ENCODE assay signal across 16 mouse cellular contexts in genomic region chr13:98679631-98680041, GRCm38 (mm10). TPM values are rescaled to one million over a fixed set of nuclear protein-coding genes. Genes with fewer than 3 reads are reported as not detected.
DNase-seq lines count a peak whose midpoint lies in the region; ATAC-seq and TF ChIP-seq lines count a peak whose summit lies in the region.
"Had no signal": no experiment of that assay in that cellular context is flagged by ENCODE, and none has a peak within 500 bp of the region (broad histone marks: within the 10 kb centered on the region; RNA-seq: fewer than 3 reads in every experiment).

No protein-coding gene starts in this region.

- DNase-seq in kidney, adult 11 months: no peak
- DNase-seq in 3T3-L1 (ENCODE audit: low read depth, low spot score): peak; percentile 91
- peak; percentile 83 for DNase-seq in Patski (ENCODE audit: low read depth, low spot score)
- DNase-seq in midbrain, embryonic 14.5 days: no peak
- no peak for DNase-seq in thymus, postnatal 4 days
- no peak for DNase-seq in layer of hippocampus, adult 11-12 months (ENCODE audit: low spot score)
- DNase-seq: cerebellum, adult 2 months; layer of hippocampus, adult 9-11 months; liver, postnatal 0 days had no signal

- 20% methylated on average over 4 of the region's 4 CpGs for WGBS in kidney, embryonic 15.5 days
- whole genome bisulfite sequencing in intestine, embryonic 15.5 days: 31% methylated on average over 4 of the region's 4 CpGs
- 48% methylated on average over 4 of the region's 4 CpGs for WGBS in midbrain, embryonic 14.5 days

- no peaks in the 10 kb centered on the region for H3K36me3 ChIP-seq in kidney, embryonic 15.5 days
- no peaks in the 10 kb centered on the region for H3K36me3 ChIP-seq in intestine, embryonic 15.5 days
- no peaks in the 10 kb centered on the region for H3K36me3 ChIP-seq in midbrain, embryonic 14.5 days (ENCODE audit: control insufficient read depth, insufficient read depth, low read length)
- H3K36me3 ChIP-seq: hindbrain, embryonic 13.5 days; stomach, embryonic 15.5 days had no signal

- H3K9ac ChIP-seq in kidney, embryonic 15.5 days: no peak overlapping the region
- H3K9ac ChIP-seq in intestine, embryonic 15.5 days: no peak overlapping the region
- no peak overlapping the region for H3K9ac ChIP-seq in midbrain, embryonic 14.5 days (replicated peaks; ENCODE audit: low read length)
- H3K9ac ChIP-seq: hindbrain, embryonic 13.5 days; liver, postnatal 0 days; stomach, embryonic 15.5 days had no signal

- TF ChIP-seq CTCF in Patski (IDR thresholded peaks at IDR 0.05): no peak

- peaks cover 32% of the 10 kb centered on the region for H3K4me1 ChIP-seq in kidney, embryonic 15.5 days
- peaks cover 18% of the 10 kb centered on the region for H3K4me1 ChIP-seq in intestine, embryonic 15.5 days (replicated peaks)
- no peaks in the 10 kb centered on the region for H3K4me1 ChIP-seq in midbrain, embryonic 14.5 days (ENCODE audit: control insufficient read depth, insufficient read depth, low read length)
- H3K4me1 ChIP-seq: hindbrain, embryonic 13.5 days had no signal

- POLR2A ChIA-PET in Patski (lab: Charles Lee): interaction anchor here (0.6 to 3.6 kb wide), 6 partner anchors 9 to 419 kb away, joined by 3 to 18 read pairs (median 8); no protein-coding TSS in a partner anchor

- ATAC-seq in kidney, embryonic 15.5 days (replicated peaks; ENCODE audit: low FRiP score): peak; percentile 92
- ATAC-seq in Patski: peak; percentile 95
- peak; percentile 11; the same call in 1 of the 2 replicates for ATAC-seq in intestine, embryonic 15.5 days
- ATAC-seq in midbrain, embryonic 14.5 days (ENCODE audit: low FRiP score, low TSS enrichment): no peak
- ATAC-seq: liver, postnatal 0 days had no signal

- peak overlapping the region; percentile 86 for H3K27ac ChIP-seq in kidney, embryonic 15.5 days
- no peak overlapping the region for H3K27ac ChIP-seq in intestine, embryonic 15.5 days
- no peak overlapping the region for H3K27ac ChIP-seq in midbrain, embryonic 14.5 days (replicated peaks; ENCODE audit: low read depth, low read length)
- H3K27ac ChIP-seq: hindbrain, embryonic 13.5 days; stomach, embryonic 15.5 days had no signal

- H3K4me3 ChIP-seq in kidney, embryonic 15.5 days (replicated peaks): no peak overlapping the region
- no peak overlapping the region for H3K4me3 ChIP-seq in intestine, embryonic 15.5 days (replicated peaks)
- H3K4me3 ChIP-seq in midbrain, embryonic 14.5 days (replicated peaks; ENCODE audit: low read depth, low read length): no peak overlapping the region
- H3K4me3 ChIP-seq: hindbrain, embryonic 13.5 days; stomach, embryonic 15.5 days had no signal

- CTCF ChIA-PET in Patski (lab: Charles Lee): interaction anchor here (1.0 to 1.9 kb wide), 5 partner anchors 11 to 183 kb away, joined by 3 to 4 read pairs (median 4); no protein-coding TSS in a partner anchor

- no peaks in the 10 kb centered on the region for H3K27me3 ChIP-seq in kidney, embryonic 15.5 days
- no peaks in the 10 kb centered on the region for H3K27me3 ChIP-seq in Patski
- H3K27me3 ChIP-seq in intestine, embryonic 15.5 days (replicated peaks): no peaks in the 10 kb centered on the region
- H3K27me3 ChIP-seq in midbrain, embryonic 14.5 days (ENCODE audit: control insufficient read depth, insufficient read depth, low read length): no peaks in the 10 kb centered on the region
- H3K27me3 ChIP-seq: hindbrain, embryonic 13.5 days; stomach, embryonic 15.5 days had no signal

- peak overlapping the region; percentile 25; the same call in 1 of the 2 replicates for H3K4me2 ChIP-seq in kidney, embryonic 15.5 days
- H3K4me2 ChIP-seq in intestine, embryonic 15.5 days (replicated peaks): no peak overlapping the region
- H3K4me2 ChIP-seq in midbrain, embryonic 14.5 days (ENCODE audit: low read length): no peak overlapping the region
- H3K4me2 ChIP-seq: heart, embryonic 11.5 days; hindbrain, embryonic 13.5 days; midbrain, embryonic 11.5 days; stomach, embryonic 15.5 days had no signal

- in situ Hi-C loops in Patski (cut with MboI; ENCODE audit: low pct_unique_long_range_greater_than_20kb): no loop called here

- H3K9me3 ChIP-seq in kidney, embryonic 15.5 days (replicated peaks): no peaks in the 10 kb centered on the region
- no peaks in the 10 kb centered on the region for H3K9me3 ChIP-seq in intestine, embryonic 15.5 days
- H3K9me3 ChIP-seq in midbrain, embryonic 14.5 days (ENCODE audit: control insufficient read depth, low read length): no peaks in the 10 kb centered on the region
- H3K9me3 ChIP-seq: hindbrain, embryonic 13.5 days; stomach, embryonic 15.5 days had no signal

RNA-seq across cellular contexts. Expression of gene Tmem171, which starts 15.0 kb away (rescaled TPM):
- 6.5 and 8.0 TPM in 2 replicates for polyA plus RNA-seq in kidney, embryonic 15.5 days (2015; fragmentation: Nextera tagmentation; extraction: Ambion mirVana)
- 116 TPM for polyA plus RNA-seq in Patski (2021)
- polyA plus RNA-seq in intestine, embryonic 15.5 days (2015; fragmentation: Nextera tagmentation; extraction: Ambion mirVana): 28.9 and 31.8 TPM in 2 replicates
- not detected in 2 replicates for polyA plus RNA-seq in midbrain, embryonic 14.5 days (2014; fragmentation: Nextera tagmentation; extraction: Ambion mirVana)
- polyA plus RNA-seq: cerebellum, adult 2 months; hindbrain, embryonic 13.5 days; midbrain, embryonic 11.5 days; neural tube, embryonic 11.5 days had no signal

RNA-seq across cellular contexts. Expression of gene Tmem174, which starts 42.4 kb away (rescaled TPM):
- 21.1 and 22.4 TPM in 2 replicates for polyA plus RNA-seq in kidney, embryonic 15.5 days (2015; fragmentation: Nextera tagmentation; extraction: Ambion mirVana)
- not detected for polyA plus RNA-seq in Patski (2021)
- 0.06 and 0.09 TPM in 2 replicates for polyA plus RNA-seq in intestine, embryonic 15.5 days (2015; fragmentation: Nextera tagmentation; extraction: Ambion mirVana)
- not detected in 2 replicates for polyA plus RNA-seq in midbrain, embryonic 14.5 days (2014; fragmentation: Nextera tagmentation; extraction: Ambion mirVana)
- polyA plus RNA-seq: hindbrain, embryonic 13.5 days; liver, postnatal 0 days; midbrain, embryonic 11.5 days; neural tube, embryonic 11.5 days; stomach, embryonic 15.5 days had no signal

Comparison
In these comparisons a context has a peak if more than half of its experiments do, and no peak if none do; other contexts are left out.
1. DNase-seq: peak in 3T3-L1 (single experiment) and Patski (single experiment); none in kidney, adult 11 months (single experiment), midbrain, embryonic 14.5 days (single experiment), thymus, postnatal 4 days (single experiment) and layer of hippocampus, adult 11-12 months (single experiment).
2. RNA of gene Tmem174, which starts 42.4 kb away (polyA plus RNA-seq): 21.1 to 22.4 TPM in kidney, embryonic 15.5 days; 0.06 to 0.09 TPM in intestine, embryonic 15.5 days, not detected in midbrain, embryonic 14.5 days and not detected in Patski (single experiment); every median in the first group is over 10 times any median in the second.